Mouse (Mus musculus) embryonic facial prominence, embryonic 10.5 days (tissue): ENCODE measurements around the gene Prkar1a. TPM values are rescaled to one million over a fixed set of nuclear protein-coding genes. Genes with fewer than 3 reads are reported as not detected.

Experiments
- DNase-seq: peaks from one replicate; pipeline ENCODE4 v3.0.0-alpha.2; 2017; ENCODE audit warnings: low spot score
- H3K27ac ChIP-seq: fragments of 300-500 bp; sonication (generic); replicated peaks from 2 replicates; pipeline ENCODE4 v1.5.1; 2016; ENCODE audit warnings: mild to moderate bottlenecking
- H3K27me3 ChIP-seq: fragments of 300-500 bp; sonication (generic); replicated peaks from 2 replicates; pipeline ENCODE4 v1.6.1; 2016; ENCODE audit warnings: low read depth, mild to moderate bottlenecking; ENCODE audit not compliant: poor library complexity, severe bottlenecking
- H3K36me3 ChIP-seq: fragments of 300-500 bp; sonication (generic); replicated peaks from 2 replicates; pipeline ENCODE4 v1.6.1; 2016; ENCODE audit warnings: mild to moderate bottlenecking, moderate library complexity
- H3K4me1 ChIP-seq: fragments of 300-500 bp; sonication (generic); 2 replicates; pipeline ENCODE4 v1.6.1; 2016
- H3K4me3 ChIP-seq: fragments of 300-500 bp; sonication (generic); 2 replicates; pipeline ENCODE4 v1.5.1; 2016; ENCODE audit warnings: mild to moderate bottlenecking, moderate library complexity
- H3K9me3 ChIP-seq: fragments of 300-500 bp; sonication (generic); 2 replicates; pipeline ENCODE4 v1.6.1; 2016; ENCODE audit warnings: mild to moderate bottlenecking
- WGBS: fragments of 180-500 bp; shearing (Covaris S2); methylation state at CpG from one replicate; pipeline ENCODE4 v1.1.7; 2016; 5-methylcytosine and 5-hydroxymethylcytosine counted together
- polyA plus RNA-seq: library from polyadenylated mRNA; unstranded; fragments of >200 nt; fragmentation: Nextera tagmentation; extraction: Ambion mirVana; gene quantifications from 2 replicates; pipeline ENCODE4 v1.2.1, GENCODE M21; 2016

Gene Prkar1a
- polyA plus RNA-seq, 1 experiment from 2014 or later = 349 TPM

- Histone ChIP-seq H3K4me1 (peaks cover 71% of the 10 kb centered on the region), H3K36me3 (no peaks in the 10 kb centered on the region), H3K27me3 (peaks cover 46% of the 10 kb centered on the region), H3K4me3 (no peak overlapping the region), H3K27ac (no peak overlapping the region), H3K9me3 (no peaks in the 10 kb centered on the region)
- 89% methylated on average over 15 of the region's 15 CpGs for WGBS
- no peak for DNase-seq
Observed at GRCm38 (mm10) chr11:109717966-109718895, 69.0 kb downstream of the Prkar1a start.

Other genes with a start within 250 kb of the Prkar1a start
- not detected in 2 replicates for gene 9930022D16Rik, start 235.5 kb upstream of the Prkar1a start, polyA plus RNA-seq
- gene Amz2, start 223.5 kb upstream of the Prkar1a start, polyA plus RNA-seq = 34.5 and 41.6 TPM in 2 replicates
- 1.5 and 1.6 TPM in 2 replicates for gene Arsg, start 176.0 kb upstream of the Prkar1a start, polyA plus RNA-seq
- 3.8 TPM in 2 replicates for gene Slc16a6, start 175.8 kb upstream of the Prkar1a start, polyA plus RNA-seq
- 20.7 and 25.3 TPM in 2 replicates for gene Wipi1, start 37.4 kb upstream of the Prkar1a start, polyA plus RNA-seq
- 0.69 and 1.1 TPM in 2 replicates for gene Fam20a, start 72.9 kb downstream of the Prkar1a start, polyA plus RNA-seq
- gene 1700012B07Rik, start 178.6 kb downstream of the Prkar1a start, polyA plus RNA-seq = not detected in 2 replicates